Mouse (Mus musculus) frontal cortex, postnatal 25 days (tissue): ENCODE measurements around the gene Aktip.

Experiments used
- DNase-seq, 2 experiments: peaks; one replicate each; pipeline ENCODE4 v3.0.0; 2022; ENCODE audit warnings: low spot score in 2 of 2

Aktip gene

DNA sequence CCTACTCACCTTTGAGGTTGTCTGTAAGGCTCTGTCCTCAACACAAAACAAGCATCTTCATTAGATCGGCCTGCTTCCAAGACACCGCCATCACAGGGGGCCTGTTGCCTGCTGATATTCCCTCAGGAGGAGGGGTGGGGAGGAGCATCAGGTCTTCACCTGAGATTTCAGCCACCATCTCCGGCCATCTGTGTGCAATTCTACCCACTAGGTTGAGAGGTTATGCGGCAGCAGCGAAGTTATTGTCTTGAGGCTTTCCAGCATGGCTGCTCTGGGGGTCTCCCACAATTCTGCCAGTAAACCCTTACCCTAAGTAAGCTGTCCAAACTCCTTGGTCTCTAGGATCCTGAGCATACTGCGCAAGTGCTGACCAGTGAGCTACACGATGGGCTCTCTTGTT is at the start of gene Aktip:
Gene Aktip, minus strand, starts transcription at position 101 of the 400 bp plus-strand sequence.
- no peak for DNase-seq

DNA sequence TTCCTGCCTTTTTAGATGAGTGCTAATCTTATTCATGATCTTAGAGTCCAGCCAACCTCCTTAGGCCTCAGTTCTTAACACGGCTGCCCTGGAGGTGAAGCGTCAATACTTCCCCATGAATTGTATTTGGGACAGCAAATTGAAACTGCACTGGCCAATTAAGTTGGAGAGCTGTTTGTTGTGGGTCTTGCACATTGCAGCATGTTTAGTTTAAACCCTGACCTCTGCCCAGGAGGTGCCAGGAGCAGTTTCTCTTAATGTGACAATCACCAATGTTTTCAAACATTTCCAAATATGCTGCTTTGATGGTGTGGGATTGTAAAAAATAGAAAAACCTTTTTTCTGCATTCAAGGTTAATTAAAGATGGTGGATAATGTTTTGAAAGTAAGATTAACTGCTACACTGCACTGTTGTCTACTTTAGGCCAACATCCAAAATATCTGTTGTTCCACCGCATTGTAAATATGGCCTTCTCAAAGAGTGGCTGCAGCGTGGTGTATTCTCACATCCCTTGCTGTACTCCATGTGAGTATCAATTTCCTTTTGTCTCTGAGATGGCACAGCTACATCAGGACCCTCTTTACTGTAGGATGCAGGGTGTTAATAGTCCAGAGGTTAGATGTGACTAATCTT is 46.2 kb upstream of the Aktip start:
- DNase-seq = no peak

DNA sequence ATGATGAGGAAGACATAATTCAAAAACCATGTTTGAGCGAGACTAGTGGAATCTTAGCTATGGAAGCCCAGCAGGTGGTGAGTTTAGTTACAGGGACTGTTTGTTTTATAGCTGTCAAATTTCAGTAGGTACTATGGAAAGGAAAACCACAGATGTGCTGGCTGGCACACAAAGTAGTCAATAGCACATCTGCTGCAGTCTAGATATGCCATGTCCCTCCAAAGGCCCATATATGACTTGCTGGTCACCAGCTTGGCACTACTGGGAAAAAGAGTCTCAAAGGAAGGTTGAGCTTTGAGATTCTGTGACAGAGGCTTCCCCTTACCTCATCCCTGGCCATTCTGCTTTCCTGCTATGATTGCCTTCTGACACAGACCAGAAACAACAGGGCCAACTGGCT is 42.9 kb upstream of the Aktip start:
- no peak for DNase-seq

DNA sequence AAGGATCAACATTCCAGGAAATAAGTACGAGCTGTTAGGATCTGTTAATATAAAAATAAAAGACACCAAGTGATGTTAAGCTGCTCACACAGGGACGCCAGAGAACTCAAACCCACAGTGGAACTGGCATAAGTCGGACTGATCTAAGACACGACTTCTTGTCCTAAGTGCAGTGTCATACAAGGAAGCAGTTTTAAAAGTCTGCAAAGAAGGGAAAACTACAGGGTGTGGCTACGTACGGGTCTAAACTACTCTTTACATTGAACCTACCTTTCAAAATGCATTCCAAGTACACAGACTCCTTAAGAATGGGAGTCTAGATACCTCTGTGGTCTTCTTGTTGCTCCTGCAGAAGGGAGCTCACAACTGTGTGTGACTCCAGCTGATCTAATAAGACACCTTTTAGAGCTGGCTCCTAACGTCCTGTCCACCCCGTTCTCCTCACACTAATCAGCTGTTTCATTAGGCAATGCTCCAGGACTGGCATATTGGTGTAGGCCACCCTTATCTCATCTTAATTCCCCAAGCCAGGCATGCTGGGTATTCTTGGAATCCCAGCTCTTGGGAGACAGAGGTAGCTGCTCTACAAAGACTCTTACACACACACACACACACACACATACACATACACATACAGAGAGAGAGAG is 42.2 kb upstream of the Aktip start:
- DNase-seq = no peak

DNA sequence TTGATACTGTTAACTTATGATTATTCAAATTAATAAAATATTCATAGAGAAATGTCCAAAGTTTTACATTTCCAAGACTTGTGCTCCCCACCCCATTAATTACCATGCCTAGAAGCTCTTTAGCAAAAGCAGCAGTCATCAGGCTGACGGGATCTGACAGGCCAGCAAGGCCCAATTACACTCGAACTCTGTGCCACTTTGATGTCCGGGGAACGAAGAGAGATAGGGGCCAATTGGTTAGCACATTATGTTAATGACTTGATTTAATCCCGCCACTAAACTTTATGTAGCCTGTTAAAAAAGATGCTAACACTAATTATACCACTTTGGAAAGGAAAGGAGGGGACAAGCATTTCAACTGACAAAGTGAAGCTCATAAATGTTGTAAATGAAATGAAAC is 41.6 kb upstream of the Aktip start:
- no peak for DNase-seq

DNA sequence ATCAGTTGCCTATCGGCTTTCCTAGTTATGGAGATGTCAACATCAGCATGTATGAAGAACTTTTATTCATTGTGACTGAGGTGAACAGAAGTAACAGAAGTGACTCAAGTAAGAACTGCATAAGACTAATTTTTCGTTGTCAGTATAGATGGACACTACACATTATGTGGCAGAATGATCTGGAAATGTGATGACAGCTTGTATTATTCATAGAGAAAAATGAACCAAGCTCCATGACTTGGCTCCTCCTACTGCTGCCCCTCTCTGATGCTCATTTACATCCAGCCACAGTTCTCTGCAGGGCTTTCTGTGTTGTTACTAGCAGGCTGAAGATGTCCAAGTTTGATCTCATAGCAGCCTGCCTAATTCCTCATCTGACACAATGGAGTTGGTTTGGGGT is 37.4 kb upstream of the Aktip start:
- DNase-seq = no peak

DNA sequence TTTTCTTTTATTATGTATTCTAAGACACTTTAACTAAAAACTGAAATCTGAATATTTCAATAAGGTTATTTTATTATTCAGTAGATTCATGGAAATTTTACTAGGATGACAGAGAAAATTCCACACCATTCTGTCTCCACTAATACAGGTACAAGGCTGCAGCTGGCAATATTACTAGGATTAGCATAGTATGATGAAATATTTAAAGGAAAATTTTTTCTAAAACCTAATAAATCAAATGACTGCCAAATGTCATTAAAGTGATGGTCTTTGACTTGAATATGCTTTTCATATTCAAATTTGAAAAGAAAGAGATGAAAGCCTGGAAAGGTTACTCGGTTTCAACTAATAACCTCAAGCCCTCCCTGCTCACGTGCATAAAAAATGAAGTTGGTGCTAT is 34.3 kb upstream of the Aktip start:
- no peak for DNase-seq

DNA sequence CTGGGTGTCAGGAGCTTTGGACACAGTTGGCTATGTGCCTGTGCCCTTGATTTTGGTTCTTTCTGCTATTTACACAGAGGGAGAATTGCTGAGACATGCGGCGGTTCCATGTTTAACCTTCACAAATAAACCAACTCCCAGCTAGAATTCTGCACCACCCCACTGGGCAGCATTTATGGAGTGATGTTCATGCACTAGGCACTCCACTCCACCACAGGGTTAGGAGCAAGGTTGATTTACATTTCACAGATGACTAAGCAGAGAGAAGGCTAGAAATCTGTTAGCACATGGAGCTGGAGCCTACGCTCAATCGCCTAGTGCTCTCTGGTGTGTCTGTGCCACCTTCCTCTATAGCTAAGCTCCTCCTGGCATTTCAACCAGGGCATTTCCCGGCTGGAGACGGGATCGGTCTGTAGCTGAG is 27.7 kb upstream of the Aktip start:
- no peak for DNase-seq

DNA sequence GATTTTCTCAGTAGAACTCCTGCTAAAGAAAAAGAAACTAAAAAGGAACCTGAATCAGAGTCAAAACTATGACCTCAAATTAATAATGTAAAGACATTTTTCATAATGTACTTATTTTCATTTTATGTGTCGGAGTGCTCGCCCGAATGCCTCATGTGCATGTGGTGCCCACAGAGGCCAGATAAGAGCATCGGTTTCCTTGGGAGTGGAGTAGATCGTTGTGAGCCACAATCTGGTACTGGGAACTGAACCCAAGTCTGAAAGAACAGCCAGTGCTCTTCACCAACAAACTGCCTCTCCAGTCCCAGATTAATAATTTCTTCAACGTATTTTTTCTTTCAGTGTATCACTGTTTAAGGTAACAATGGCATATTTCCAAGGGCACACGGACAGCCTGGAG is 24.5 kb upstream of the Aktip start:
- DNase-seq = no peak

DNA sequence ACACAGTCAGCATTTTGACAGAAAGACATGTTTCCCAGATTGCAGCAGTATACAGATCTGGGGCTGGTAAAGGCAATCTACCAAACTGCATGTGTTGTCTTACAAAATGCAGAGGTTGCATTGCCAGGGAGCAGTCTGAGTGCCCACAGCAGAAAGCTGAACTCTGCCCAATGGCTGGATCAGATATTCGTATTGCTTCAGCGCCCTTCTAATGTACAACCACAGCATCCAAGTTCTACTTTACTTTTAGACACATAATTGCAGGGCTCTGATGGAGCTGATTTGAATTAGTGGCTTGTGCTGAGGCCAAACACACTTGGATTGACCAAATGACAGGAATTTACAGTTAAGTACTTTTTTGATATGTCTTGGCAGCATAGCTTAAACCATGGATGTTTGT is 22.1 kb upstream of the Aktip start:
- DNase-seq = no peak

DNA sequence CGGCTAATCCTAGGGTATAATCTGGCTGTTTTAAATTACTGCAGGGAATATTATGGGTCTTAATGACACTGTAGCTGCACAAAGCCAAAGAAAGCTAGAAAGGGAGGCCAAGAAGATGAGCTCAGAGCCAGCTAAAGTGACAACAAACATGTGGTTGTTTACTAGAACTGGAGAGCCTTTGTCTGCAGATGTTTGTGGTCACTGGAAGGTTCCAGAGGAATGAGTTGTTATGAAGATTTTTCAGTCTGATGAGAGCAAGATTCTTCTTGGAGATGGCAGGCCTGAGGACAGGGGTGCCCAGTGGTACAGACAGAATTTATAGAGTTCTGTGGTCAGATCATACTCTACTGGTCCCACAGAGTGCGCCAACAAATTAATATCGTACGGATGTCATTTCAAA is 18.5 kb upstream of the Aktip start:
- DNase-seq = no peak

DNA sequence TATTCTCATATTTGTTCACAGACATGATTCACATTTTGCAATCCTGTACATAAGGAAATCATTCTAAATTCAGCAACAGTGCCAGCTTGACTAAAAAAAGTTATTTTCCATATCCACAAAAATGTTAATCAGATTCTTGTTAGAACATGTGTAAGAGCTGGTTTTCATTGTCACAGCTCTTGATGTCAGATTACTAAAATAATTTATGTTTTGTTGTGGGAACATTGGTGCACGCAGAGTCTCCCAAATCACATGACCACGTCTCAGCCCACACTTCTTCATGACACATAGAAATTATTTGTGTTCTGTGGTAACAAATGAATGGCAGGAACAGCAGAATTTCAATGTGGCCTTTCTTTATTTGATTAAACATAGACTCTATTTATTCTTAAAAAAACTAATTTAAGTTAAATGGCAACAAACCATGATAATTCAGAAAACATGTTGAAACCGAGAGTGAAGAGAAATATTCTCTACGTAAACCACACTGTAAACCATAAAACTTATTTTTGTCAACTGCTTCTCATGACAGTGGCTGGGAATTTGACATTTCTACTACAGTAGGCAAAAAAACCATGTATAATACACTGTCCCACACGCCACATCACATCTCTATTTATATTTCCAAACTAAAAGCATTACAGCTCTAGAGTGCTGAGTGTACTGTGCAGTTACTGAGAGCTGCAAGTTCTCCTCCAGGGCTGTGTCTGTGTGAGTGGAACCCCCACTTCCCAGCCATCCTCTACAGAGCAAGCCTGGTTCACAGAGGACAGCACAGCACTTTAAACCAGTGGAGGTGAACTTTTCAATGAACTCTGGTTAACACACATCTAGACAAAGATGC is 17.5 kb upstream of the Aktip start:
- no peak for DNase-seq

DNA sequence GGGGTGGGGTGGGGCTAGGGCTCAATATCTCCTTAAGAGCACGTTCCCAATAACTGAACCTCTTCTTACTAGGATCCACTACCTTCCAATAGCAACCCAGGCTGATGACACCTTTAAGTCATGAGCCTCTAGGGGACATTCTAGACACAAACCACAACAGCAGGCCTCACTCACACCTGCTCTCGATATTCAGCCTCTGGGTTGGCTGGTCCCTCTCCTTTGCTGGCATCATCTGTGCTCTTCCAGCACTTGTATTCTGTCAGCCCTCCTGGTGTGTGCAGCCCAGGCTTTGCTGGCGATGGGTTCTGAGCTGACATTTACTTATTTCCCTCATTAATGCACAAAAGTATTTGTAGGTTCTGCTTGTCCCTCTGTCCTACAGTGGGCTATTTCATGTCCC is 14.5 kb upstream of the Aktip start:
- no peak for DNase-seq

DNA sequence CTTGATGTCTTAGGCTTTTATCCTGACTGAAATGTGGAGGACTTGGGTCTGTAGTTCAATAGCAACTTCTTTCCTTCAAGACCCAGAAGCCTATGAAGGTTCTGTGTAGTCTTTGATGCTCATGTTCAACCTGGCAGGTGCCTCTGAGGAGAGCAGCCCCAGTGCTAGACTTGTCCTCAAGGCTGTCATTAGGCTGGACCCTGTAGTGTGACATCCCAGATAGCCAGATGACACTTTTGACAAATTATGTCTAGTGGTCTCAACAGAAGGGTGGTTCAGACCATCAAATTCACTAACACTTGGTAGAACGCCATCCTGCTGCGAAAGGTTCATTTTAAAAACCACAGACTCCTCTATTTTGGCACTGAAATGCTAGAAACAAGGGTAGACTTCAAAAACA is 13.2 kb upstream of the Aktip start:
- DNase-seq = no peak

DNA sequence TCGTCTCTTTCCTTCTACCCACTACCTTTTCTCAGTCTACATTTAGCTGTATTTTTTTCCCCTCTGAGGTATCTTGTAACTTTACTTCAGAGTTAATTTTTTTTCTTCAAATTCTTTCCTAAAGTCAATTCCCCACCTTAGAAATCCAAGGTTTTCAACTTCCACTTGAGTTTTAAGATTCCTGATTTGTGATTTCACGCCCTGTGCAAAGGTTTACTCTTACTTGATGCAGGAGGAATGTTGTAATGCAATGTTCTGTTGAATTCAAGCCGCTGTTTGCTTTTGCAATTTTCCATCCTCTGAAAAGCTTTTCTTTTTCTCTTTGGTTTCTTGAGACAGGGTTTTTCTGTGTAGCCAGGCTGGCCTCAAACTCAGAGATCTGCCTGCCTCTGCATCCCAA is 9.9 kb upstream of the Aktip start:
- DNase-seq = no peak

DNA sequence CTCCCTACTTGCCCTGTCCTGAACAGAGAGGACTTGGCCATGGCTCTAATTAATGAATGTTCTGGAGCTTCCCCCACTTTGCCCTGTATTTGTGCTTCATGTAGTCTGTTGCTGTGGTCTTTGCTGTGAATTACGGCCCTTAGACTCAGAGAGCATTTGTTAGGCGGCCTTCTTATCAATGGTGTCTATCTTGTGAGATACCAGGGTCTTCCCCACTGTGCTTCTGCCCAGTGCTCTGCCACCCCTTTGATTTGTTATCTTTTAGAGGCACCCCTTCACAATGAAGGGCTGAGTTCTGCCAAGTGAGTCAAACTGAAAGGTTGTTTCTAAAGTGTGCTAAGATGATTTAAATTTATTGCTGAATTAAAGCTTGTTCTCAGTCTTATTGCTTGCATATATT is 7.9 kb upstream of the Aktip start:
- no peak for DNase-seq

DNA sequence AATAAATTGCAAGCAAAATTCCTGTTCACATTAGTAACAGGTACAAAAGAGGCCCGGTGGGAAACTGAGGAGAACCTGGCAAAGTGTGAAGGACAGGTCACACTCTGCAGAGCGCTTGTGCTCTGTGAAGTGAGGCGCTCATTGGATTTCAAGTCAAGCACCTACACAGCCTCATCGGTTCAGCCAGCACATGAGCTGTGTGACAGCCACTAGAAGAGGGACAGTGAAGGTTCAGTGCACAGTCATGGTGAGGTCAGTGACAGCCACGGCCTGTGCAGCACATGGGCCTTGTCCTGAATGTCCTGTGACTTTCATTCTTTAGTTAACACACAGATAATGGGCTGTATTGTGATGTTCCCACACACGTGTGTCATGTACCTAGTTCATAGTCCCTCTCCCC is 6.1 kb upstream of the Aktip start:
- no peak for DNase-seq

DNA sequence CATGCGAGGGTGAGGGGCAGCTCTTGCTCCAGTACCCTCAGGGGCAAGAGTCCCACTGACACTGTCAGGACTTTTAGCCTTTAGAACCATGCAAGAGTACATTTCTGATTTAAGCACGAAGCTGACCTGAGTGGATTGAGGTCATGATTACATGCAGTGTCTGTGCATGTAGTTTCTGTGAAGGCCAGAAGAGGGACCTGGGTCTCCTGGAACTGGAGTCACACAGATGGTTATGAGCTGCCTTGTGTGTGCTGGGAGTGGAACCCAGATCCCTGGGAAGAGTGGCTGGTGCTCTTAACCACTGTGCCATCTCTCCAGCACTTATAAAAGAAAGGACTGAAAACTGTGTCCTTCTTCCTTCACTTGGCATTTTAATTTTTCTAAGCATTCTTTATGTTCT is 1.4 kb upstream of the Aktip start:
- DNase-seq = no peak

DNA sequence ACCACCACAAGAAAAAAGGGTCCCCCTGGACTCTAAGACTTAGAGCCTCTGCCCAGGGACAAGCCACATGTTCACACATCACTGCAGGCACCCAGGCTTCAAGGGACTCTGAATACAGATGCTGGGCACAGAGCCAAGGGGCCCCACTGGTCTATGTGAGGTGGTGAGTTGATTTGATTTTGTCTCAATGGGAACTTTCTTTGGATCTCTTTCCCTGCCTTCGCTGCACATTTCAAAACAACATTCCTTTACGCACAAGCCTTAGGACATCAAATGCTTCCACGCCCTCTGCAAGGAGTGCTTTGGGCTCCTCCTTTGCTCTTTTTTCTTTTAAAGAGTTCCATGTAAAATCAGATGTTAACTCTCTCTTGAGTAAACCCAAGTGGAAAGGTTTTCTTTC is 1.7 kb downstream of the Aktip start:
- DNase-seq = no peak

DNA sequence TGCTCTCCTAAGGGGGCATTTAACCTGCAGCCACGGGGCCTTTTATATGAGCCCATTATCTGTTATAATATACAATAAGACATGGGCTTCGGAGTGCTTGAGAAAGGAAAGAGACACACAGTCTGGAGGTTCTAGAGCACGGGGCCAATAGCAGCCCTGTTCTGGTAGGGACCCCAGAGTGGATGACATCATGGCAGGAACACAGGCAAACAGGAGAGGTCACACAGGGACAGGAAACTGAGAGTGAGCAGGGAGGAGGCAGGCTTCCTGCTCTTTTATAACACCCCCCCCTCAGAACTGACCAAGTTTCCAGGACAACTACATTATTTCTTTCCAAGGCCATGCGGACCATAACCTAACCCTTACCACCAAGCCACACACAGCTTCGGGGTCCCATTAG is 2.5 kb downstream of the Aktip start:
- no peak for DNase-seq

DNA sequence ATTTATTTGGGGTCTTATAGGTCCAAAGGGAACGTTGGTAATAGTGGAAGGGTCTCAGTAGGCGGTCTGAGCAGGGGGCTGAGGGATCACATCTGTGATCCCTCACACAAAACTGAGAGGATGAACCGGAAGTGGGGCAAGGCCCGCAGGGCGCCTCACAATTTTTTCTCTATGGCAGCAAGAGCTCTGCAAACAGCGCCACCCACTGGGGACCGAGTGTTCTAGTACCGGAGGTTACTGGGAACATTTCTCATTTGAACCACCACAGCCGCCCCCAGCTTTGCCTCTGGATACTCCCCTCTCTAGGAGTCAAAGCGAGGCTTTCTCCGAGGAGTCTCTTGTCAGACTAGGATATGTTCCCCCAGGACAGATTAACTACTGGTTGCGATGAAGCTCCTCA is 3.1 kb downstream of the Aktip start:
- no peak for DNase-seq

DNA sequence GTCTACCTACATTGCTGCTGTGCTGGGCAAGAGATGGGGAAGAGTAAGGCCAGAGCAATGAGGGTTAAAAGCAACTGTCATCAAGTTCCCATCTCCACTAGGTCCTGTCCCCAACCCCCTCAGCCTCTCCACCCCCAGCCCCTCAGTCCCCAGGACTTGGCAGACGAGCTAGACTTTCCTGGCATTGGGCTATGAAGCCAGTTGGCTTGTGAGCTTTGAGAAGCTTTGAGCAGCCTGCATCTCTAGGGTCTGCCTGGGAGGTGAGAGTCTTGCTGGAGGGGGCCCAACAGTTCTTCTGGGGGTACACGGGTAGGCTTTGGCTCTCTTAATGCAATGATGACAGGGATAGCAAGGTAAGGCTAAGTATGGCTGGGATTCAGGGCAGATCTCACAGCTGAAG is 5.7 kb downstream of the Aktip start:
- no peak for DNase-seq

DNA sequence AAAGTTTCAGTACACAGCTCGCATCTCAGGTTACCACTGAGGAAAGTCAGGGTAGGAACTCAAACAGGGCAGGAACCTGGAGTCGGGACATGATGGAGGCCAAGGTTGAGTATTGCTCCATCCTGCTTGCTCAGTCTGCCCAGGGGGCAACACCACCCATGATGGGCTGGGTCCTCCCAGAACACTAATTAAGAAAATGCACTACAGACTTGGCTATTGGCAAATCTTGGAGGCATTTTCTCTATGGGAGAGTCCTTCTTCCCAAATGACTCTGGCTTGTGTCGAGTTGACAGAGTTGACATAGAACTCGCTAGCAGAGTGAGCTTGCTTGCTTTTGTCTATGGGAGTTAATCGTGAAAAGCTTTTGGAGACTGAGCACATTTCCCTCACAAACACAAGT is 6.8 kb downstream of the Aktip start:
- no peak for DNase-seq
